Mouse (Mus musculus) adrenal gland, postnatal 4 days (tissue): Measurements from ENCODE around the gene Gatad2a. TPM values are rescaled to one million over a fixed set of nuclear protein-coding genes. Genes with fewer than 3 reads are reported as not detected.

Experiments
- DNase-seq, 2 experiments: peaks; one replicate each; pipeline ENCODE4 v3.0.0; 2021 to 2022; ENCODE audit warnings: low spot score in 2 of 2, mixed read lengths in 2 of 2
- total RNA-seq, 2 experiments: library from RNA; stranded (reverse); gene quantifications; 2 replicates each; pipeline ENCODE4 v1.2.3; 2021

Gene Gatad2a
- total RNA-seq, 2 experiments from 2014 or later, result 91.5 to 106 TPM

DNA sequence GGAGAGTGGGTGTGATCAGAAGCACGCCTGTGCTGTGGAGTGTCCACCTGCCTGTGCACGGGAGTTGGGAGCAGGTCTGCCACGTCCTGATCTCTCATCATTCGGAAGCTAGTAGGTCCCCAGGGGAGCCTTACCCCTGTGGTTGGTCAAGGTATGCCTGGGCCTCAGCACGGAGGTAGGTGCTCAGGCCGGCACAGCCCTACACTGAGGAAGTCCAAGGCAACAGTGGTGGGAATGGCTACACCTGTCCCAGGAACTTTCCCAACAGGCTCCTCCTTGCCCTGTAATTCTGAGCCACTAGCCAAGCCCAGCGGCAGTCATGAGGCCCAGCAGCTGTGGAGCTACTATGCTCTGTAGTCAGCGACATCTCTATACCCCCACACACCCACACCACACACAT lies 116.5 kb downstream of the Gatad2a start:
- DNase-seq, result no peak

DNA sequence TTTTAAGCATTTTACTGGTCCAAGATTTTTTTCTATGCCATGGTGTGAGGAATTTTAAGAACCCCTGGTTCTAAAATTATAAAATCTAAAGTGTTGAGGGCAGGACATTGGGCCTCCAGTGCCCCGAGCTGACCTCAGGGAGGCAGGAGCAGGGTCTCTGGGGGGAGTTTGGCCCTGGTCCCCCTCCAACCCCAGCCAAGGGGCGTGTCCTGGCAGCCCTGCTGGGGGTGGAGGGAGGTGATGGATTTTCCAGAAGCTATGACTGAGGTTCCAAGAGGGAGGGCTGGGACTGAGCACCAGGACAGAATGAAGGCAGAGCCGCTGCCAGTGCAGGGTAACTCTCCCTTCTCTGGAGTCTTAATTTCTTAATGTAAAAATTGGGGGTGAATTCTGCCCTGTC lies 118.2 kb downstream of the Gatad2a start:
- DNase-seq, result no peak

DNA sequence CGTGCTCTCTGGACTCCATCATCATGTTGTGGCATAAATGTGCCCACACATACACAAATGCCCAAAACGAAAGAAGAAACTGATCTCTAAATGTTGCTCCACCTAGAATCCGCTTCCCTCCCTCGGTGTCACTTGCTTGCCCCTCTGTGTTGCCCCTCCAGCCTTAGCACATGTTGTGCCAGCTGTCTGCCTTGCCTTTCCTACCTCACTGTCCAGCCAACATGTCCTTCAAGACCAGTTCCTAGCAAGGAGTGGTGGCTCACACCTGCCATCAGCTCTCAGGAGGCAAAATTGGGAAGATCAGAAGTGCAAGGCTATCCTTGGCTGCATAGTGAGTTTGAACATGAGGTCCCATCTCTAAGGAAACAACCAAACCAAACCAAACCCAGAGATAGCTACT lies 118.8 kb downstream of the Gatad2a start:
- DNase-seq, result no peak

DNA sequence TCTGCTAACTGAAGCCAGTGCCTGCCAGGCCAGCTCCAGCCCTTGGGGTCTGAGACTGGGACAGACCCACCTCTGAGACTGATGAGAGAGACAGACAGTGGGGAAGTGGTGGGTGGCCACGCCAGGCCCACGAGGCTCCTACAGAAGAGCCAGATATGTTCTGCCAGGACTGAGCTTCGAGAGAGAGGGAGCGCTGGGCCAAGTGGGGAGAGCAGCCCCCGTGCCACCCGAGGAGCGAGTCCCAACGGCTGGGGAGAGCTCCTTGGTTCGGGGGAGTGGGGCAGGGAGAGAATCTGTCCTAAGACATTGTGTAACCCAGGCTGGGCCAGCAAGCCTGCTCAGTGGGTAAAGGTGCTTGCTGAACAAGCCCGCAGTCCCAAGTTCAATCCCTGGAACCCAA lies 119.2 kb downstream of the Gatad2a start:
- no peak for DNase-seq

DNA sequence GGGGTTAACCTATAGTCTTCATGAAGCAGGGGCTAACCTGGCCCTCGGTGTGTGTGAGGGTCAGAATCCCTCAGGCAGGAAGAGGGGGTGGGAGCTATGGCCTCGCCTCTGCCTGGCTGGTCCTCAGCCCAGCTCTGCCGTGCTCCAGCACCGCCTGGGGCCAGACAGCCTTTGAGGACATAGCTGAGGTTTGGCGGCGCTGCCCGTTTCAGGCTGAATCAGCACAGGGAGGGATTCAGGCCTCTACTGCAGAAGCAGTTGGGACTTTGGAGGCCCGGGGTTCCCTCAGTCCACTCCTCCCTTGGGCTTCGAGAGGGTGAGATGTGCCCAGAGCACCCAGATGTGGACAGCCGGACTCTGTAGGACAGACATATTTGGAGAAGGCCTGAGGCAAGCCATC lies 120.1 kb downstream of the Gatad2a start:
- DNase-seq, result no peak

DNA sequence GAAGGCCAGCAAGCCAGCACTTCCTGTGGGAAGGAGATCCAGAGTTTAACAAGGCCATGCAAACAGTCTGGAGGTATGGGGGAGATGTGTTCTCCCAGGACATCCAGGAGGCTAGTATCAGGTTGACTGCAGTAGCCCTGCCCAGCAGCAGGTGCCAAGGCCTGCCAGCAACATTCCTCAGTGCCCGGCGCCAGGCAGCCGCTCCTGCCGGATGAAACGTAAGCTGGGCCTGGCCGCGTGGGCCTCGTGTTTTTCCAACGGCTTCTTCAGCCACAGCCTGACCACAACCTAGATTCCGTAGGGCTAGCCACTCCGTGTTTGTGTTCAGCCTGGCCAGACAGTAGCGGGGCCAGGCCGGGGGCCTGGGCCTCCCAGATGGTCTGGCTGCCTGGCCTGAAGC lies 121.5 kb downstream of the Gatad2a start:
- DNase-seq, result no peak

DNA sequence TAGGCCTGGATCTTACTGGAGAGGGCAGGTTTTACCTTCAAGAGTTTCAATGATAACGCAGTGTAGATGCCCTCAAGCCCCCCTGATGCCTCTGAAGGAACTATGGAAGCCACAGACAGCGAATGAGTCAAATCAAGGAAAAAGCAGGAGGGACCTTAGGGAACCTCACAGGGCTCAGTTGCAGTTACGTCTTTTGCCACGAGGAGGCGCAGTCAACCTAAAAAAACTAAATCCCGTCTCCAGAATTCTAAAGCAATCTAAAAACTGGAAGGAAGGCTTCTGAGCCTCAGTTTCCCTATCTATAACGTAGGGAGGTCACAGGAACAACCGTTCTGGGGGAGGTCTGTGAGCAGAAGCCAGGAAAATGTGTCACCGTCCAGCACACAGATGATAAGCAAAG lies 122.0 kb downstream of the Gatad2a start:
- DNase-seq, result no peak

DNA sequence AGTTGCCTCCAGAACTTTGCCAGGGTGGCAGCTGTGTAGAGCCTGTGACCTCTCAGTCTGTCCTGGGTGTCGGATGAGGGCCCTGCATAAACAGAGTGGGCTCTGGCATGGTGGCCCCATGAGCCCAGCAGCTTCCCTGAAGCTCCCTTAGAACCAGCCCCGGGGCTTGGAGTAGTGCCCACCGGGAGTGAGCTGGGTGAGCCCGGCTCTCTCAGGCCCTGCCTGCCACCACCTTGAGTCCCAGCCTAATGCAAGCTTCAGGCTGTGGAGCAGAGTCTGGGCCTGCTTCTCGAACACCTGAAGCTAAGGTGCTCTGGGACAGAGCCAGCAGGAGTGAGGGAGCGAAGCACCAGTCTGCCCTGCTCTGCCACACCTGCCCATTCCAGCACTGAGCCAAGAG lies 125.3 kb downstream of the Gatad2a start:
- no peak for DNase-seq

DNA sequence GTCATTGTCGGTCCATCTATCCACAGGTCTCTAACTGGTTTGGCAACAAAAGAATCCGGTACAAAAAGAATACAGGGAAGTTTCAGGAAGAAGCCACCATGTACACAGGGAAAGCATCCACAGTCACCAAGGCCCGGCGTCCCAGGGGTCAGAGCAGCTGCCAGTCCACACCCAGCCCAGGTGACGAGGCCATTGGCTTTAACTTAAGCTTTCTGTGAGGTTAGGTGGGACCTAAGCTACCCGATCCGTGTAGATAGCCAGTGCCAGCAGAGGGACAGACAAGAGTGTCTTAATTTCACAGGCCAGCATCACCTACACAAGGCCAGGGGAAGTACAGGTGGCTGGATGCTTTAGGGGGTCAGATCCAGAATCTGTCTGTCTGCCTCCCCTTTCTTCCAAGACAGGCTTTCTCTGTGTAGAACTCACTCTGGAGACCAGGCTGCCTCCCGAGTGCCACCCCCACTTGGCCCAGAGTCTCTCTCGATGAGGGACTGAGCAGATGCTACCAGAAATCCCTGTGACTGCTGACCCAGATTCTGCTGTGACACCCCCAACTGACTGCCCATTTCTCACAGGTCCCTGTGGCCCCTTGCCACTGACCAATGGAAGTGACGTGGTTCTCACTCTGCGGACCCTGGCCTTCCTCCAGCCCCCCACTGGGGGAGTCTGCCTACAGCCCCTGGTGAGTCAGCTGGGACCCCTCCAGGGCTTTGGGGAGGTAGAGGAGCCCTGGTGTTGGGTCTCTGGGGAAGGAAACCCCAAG lies 126.0 kb downstream of the Gatad2a start:
- no peak for DNase-seq

DNA sequence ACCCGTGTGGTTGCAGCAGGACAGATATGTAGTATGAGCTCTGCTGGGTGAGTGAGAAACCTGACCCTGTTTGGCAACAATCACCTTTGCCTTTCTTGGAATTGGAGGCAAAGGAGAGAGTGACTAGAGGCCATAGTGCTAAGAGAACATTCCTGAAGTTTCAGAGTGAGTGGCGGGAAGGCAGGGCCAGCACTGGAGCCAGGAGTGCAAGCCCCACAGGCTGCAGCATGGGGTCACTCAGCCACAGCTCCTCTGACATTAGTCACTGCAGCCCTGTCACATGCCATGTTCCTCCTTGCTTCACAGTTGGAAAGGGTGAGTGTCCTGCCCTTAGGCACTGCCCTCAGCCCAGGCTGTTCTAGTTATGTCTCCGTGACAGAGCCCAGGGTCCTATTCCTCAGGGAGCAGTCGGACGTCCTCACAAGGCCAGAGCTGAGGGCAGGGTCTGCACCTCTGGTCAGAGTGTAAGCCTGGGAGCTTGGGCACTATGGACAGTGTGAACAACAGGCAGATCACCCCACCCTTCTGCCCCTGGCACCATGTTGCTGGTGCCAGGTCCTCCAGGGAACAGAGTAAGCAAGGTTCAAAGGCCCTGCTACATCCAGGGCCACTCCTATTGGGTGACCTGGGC lies 128.4 kb downstream of the Gatad2a start:
- DNase-seq, result no peak

DNA sequence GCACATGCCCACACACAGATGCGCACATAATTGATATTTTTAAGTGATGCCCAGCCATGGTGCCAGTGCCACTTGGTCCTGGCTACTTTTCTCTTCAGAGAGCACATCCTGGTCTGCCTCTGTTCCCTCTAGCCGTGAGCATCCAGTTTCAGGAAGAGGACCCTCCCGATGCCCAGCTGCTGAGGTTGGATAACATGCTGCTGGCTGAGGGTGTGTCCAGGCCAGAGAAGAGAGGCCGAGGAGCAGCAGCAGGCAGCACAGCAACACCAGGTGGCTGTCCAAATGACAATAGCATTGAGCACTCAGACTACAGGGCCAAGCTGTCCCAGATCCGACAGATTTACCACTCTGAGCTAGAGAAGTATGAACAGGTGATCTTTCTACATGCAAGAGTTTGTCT lies 132.0 kb downstream of the Gatad2a start:
- DNase-seq, result no peak

DNA sequence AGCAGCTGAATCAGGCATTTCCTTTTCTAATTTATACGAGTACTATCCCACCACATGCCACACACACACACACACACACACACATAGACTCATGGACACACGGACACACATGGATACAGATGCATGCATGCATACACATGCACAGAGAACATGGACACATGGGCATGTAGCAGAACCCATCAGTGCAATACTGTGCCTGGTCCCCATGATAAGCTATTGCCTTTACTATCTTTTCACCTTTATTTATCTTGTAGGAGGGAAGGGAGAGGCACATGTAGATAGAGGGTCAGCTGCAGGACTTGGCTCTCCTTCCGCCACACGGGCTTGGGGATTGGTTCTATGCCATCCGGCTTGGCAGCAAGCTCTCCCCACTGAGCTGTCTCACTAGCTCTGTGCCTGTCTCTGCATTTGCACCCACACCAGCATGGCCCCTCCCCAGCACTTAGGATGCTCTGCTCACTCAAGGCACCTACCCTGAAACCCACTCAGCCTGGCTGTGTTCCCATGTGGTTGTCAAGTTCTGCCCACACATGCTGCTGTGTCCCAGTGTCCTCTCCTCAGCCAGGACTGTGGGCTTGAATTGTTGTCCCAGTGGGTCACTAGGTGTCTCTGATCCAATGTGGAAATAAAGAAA lies 132.7 kb downstream of the Gatad2a start:
- no peak for DNase-seq

DNA sequence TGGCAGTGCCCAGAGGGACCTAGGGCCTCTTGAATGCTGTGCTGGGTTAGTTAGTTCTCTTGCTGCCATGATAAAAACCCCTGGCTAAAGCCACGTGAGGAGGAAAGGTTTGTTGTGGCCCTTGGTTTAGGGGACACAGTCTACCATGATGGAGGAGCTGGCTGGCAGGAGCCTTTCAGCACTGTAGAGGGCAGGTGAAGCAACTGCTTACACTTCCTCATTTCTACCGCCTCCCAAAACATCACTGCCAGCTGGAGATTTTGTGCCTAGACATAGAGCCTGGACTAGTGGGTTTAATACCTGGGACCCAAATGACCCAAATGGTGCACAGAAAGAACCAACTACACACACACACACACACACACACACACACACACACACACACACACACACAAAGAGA lies 134.9 kb downstream of the Gatad2a start:
- no peak for DNase-seq

DNA sequence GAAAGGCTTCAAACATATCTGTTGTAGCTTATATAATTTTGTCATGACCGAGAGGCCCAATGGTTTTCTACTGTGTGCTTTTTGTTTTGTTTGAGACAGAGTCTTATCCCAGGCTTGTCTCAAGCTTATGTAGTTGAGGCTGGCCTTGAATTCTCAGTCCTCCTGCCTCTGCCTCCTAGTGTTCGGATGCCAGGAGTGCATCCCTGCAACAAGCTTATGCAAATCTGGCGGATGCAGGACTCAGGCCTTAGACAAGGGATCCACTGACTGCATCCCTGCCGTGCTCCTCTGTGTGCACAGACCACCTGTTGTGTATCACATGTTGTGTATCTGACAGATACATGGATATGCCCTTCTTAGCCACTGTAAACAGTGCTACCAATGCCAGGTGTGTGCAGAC lies 135.4 kb downstream of the Gatad2a start:
- no peak for DNase-seq

Other genes with a start within 250 kb of the Gatad2a start
- gene Zfp963, start 246.4 kb downstream of the Gatad2a start, total RNA-seq, result 1 to 10 TPM; 5.0 to 6.4 TPM
- 1 to 10 TPM in 1 of 2 experiments, under 1 TPM in 1; 0.70 to 4.9 TPM for gene Gm20422, start 221.5 kb downstream of the Gatad2a start, total RNA-seq
- gene Atp13a1, start 205.2 kb downstream of the Gatad2a start, total RNA-seq, result 10 to 100 TPM; 41.0 to 44.7 TPM
- gene Zfp866, start 205.2 kb downstream of the Gatad2a start, total RNA-seq, result 10 to 100 TPM; 31.4 to 34.4 TPM
- gene Gmip, start 187.7 kb downstream of the Gatad2a start, total RNA-seq, result 10 to 100 TPM; 21.1 to 24.6 TPM
- gene Lpar2, start 174.0 kb downstream of the Gatad2a start, total RNA-seq, result 1 to 10 TPM; 2.8 to 3.8 TPM
- 1 to 10 TPM; 3.6 to 4.8 TPM for gene Pbx4, start 163.9 kb downstream of the Gatad2a start, total RNA-seq
- 1 to 10 TPM in 1 of 2 experiments, under 1 TPM in 1; 0.50 to 1.4 TPM for gene Cilp2, start 108.7 kb downstream of the Gatad2a start, total RNA-seq
- under 1 TPM; 0.73 to 0.76 TPM for gene Tssk6, start 94.2 kb downstream of the Gatad2a start, total RNA-seq
- gene Ndufa13, start 93.8 kb downstream of the Gatad2a start, total RNA-seq, result 100 to 1,000 TPM; 133 to 137 TPM
- 1 to 10 TPM; 1.6 to 2.3 TPM for gene Yjefn3, start 93.7 kb downstream of the Gatad2a start, total RNA-seq
- 10 to 100 TPM; 76.6 to 80.2 TPM for gene Mau2, start 46.4 kb upstream of the Gatad2a start, total RNA-seq
- gene Sugp1, start 46.4 kb upstream of the Gatad2a start, total RNA-seq, result 10 to 100 TPM; 41.1 to 45.2 TPM
- 1 to 10 TPM in 1 of 2 experiments, under 1 TPM in 1; 0.53 to 4.8 TPM for gene Tm6sf2, start 76.5 kb upstream of the Gatad2a start, total RNA-seq
- gene Hapln4, start 87.1 kb upstream of the Gatad2a start, total RNA-seq, result under 1 TPM; 0.11 to 0.14 TPM
- 1 to 10 TPM; 2.4 to 3.6 TPM for gene Ncan, start 124.5 kb upstream of the Gatad2a start, total RNA-seq
- 10 to 100 TPM; 23.6 to 26.0 TPM for gene Nr2c2ap, start 134.9 kb upstream of the Gatad2a start, total RNA-seq
- 10 to 100 TPM; 15.9 to 18.9 TPM for gene Rfxank, start 142.8 kb upstream of the Gatad2a start, total RNA-seq
- 10 to 100 TPM; 55.5 to 56.4 TPM for gene Borcs8, start 143.1 kb upstream of the Gatad2a start, total RNA-seq
- 1 to 10 TPM; 1.5 to 1.6 TPM for gene Mef2b, start 143.3 kb upstream of the Gatad2a start, total RNA-seq
- gene Tmem161a, start 176.0 kb upstream of the Gatad2a start, total RNA-seq, result 10 to 100 TPM; 63.4 to 66.8 TPM
- 10 to 100 TPM; 27.8 to 39.2 TPM for gene Slc25a42, start 215.9 kb upstream of the Gatad2a start, total RNA-seq
- gene Sugp2, start 237.8 kb upstream of the Gatad2a start, total RNA-seq, result 10 to 100 TPM; 54.9 to 62.1 TPM
- 10 to 100 TPM; 10.1 to 15.1 TPM for gene Armc6, start 238.1 kb upstream of the Gatad2a start, total RNA-seq